Mouse (Mus musculus) heart, adult 2 months (tissue): ENCODE data around the gene Lipa.

Source experiments
- CTCF ChIP-seq: fragments of 200-600 bp; IDR thresholded peaks from 2 replicates; pipeline ENCODE4 v1.8.1; 2022; ENCODE audit warnings: antibody characterized with exemption, mild to moderate bottlenecking, moderate library complexity
- POLR2A ChIP-seq: fragments of 200-500 bp; IDR thresholded peaks from 2 replicates; pipeline ENCODE4 v1.6.1; 2011; ENCODE audit warnings: mild to moderate bottlenecking, low read depth, low read length, control low read depth; ENCODE audit not compliant: insufficient read depth

DNA sequence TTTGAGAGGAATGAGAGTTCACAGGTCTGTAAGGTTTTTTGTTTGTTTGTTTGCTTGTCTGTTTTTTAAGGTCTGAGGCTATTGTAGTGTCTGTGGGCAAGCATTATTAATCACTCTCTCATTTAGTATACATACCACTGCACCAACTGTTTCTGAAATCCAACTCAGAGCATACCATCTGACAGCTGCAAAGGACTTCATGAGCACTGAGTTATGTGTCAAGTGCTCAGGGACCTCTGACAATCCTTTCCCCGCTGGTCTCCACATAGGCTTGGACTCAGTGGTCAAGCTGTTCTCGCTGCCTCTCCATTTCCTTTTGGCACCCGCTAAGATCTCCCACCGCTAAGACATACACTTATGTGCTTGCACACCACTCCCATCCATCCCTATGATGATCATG is 18.9 kb upstream of the Lipa start:
- no peak for TF ChIP-seq CTCF
- TF ChIP-seq POLR2A = no peak
